Mouse (Mus musculus): ENCODE measurements around the gene Dab2ip.

Dab2ip gene

GRCm38 (mm10) chr2:35716175-35716574 is 158.1 kb downstream of the Dab2ip start:
- DNase-seq (ENCODE audit: low spot score), result no peak

DNA sequence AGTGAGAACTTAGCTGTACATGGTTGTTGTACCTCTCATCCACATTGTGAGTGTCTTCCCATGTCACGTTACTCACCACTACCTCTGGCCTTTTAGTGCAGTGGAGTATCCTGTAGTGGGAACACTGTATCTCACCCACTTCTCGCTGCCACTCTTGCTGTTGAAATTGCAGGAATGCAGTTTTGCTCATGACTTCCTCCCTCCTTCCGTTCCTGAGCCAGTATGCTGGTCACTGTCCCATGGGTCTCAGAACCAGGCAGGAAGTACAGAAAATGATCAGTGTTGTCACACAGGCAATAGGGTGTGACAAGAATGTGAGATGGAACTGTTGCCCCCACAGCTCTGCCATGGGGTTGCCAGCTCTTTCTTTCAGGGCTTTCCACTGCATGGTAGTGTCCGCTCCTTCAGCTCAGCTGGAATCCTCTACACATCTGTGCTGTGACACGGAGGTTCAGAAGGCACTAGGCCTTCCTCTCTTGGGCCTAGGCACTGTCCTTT is 160.0 kb downstream of the Dab2ip start:
- DNase-seq (ENCODE audit: low spot score), result no peak

DNA sequence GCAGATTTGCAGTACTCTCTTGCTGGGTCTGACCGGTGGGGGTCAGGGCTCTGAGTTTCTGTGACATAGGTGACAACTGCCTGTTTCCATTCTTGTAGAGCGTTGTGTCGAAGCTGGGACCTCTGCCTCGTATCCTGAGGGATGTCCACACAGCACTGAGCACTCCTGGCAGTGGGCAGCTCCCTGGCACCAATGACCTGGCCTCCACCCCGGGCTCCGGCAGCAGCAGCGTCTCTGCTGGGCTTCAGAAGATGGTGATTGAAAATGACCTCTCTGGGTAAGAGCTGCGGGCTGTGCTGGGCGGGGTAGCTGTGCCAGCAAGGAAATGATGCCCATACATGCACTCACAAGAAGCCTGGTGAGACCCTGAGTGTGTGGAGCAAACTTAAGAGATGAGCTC is 160.6 kb downstream of the Dab2ip start:
- no peak for DNase-seq (ENCODE audit: low spot score)

GRCm38 (mm10) chr2:35719230-35720005 is 161.4 kb downstream of the Dab2ip start:
- no peak for DNase-seq (ENCODE audit: low spot score)

DNA sequence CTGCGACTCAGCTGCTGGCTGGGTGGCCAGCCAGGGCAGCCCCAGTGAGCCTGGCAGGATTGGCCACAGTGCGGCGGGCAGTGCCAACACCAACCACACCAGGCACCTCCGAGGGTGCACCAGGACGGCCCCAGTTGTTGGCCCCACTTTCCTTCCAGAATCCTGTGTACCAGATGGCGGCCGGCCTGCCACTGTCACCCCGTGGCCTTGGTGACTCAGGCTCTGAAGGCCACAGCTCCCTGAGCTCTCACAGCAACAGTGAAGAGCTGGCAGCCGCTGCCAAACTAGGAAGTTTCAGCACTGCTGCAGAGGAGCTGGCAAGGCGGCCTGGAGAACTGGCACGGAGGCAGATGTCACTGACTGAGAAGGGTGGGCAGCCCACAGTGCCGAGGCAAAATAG is 162.0 kb downstream of the Dab2ip start:
- peak; percentile 71 for DNase-seq (ENCODE audit: low spot score)

- DNase-seq (ENCODE audit: low spot score), result no peak
Observed at GRCm38 (mm10) chr2:35720550-35720949, 162.5 kb downstream of the Dab2ip start.

DNA sequence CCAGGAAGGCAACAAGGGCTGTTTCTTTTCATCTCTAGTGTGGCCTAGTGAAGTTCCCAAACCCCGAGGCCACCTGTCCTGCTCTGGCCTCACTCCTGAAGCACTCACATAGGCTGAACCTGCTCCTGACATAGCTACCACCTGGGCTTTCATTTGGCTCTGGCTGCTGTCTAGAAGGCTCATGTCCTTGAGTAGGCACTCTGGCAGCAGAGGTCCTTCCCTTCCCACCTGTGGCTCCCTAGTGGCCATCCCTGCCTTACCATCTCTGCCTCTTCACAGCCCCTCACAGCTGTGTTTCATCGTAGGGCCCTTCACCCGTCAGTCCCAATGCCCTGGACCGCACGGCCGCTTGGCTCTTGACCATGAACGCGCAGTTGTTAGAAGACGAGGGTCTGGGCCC is 162.9 kb downstream of the Dab2ip start:
- no peak for DNase-seq (ENCODE audit: low spot score)

- no peak for DNase-seq (ENCODE audit: low spot score)
Observed at GRCm38 (mm10) chr2:35722821-35723220, 164.8 kb downstream of the Dab2ip start.

GRCm38 (mm10) chr2:35723267-35723666 is 165.2 kb downstream of the Dab2ip start:
- no peak for DNase-seq (ENCODE audit: low spot score)

GRCm38 (mm10) chr2:35723691-35724090 is 165.6 kb downstream of the Dab2ip start:
- DNase-seq (ENCODE audit: low spot score), result no peak

DNA sequence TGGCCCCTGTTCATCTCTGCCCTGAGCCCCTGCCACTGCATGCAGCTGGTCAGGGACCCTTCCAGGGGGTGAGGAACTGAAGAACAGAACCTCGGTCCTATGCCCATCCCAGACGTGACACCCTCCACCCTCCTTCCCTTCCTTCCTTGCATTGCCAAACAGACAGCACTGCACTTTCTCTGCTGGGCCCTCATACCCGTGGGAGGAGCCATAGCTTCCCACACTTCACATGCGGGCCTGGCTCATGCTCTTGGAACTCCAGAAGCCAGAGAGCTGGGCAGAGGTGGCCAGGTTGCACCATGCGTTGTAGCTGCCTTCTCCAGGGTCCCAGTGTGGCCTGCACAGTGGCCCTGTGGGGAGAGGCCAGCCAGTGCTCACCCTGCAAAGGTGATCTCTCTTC is 170.6 kb downstream of the Dab2ip start:
- DNase-seq (ENCODE audit: low spot score), result no peak

GRCm38 (mm10) chr2:35729077-35730065 is 171.3 kb downstream of the Dab2ip start:
- DNase-seq (ENCODE audit: low spot score), result no peak

DNA sequence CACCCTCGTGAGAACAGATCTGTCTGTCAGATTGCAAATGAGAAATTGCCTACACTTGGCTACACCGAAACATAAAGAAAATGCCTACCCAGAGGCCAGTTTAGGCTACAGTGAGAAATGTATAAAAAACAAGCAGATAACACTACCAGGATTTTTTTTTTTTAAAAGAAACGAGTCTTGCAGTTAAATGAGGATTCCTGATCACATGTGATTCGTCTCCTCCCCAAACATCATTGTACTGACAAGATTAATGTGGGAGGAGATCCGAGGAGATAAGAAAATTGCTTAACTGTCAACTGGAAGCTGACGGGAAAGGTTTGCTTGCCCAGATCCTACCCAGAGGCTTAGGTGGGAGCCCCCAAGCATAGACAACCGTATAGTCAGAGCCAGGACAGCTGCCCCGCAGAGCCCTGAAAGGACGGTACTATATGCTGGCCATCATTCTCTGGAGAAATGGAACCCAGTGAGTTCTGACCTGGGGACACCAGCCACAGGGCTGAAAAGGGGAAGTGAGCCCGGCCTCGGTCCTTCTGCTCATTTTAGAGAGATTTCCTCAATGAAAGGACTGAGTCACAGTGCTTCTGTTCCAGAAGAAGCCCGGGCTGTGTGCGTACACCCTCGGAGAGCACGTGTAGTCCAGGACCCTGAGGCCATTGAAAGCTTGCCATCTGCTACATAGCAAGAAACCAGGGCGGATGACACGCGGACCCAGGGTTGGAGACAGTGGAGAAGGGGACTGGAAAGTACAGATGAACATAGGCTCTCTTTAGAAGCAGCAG is 173.8 kb downstream of the Dab2ip start:
- no peak for DNase-seq (ENCODE audit: low spot score)

DNA sequence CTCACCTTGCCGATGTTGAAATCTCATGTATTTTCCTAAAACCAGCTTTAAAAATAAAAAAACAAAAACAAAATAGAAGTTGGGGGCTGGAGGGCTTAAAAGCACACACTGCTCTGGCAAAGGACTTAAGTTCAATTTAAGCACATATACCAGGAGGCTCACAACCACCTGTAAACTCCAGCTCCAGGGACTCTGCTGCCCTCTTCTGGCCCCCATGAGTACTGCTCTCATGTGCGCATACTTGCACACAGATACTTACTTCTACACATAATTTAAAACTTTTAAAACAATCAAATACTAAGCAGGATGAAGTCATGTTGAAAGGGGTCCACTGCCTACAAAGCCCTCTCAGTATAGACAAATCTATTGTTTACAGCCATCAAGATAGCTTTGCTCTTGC is 176.9 kb downstream of the Dab2ip start:
- DNase-seq (ENCODE audit: low spot score), result no peak

DNA sequence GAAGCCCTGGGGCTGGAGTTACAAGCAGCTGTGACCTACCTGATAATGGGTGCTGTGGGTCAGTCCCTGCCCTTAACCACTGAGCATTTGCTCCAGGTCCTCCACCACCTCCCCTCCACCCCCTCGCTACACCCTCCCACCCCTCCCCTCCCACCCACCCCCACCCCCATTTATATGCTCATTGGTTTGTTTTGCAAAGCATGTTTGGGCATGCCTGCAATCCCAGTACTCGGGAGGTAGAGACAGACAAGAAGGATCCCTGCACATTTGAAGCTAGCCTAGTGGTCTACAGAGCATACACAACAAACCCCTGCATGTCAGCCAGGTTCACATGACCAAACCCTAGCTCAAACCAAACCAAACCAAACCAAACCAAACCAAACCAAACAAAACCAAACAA is 178.0 kb downstream of the Dab2ip start:
- no peak for DNase-seq (ENCODE audit: low spot score)

- DNase-seq (ENCODE audit: low spot score), result no peak
Observed at GRCm38 (mm10) chr2:35737467-35738027, 179.5 kb downstream of the Dab2ip start.

- DNase-seq (ENCODE audit: low spot score), result no peak
Observed at GRCm38 (mm10) chr2:35739669-35740254, 181.7 kb downstream of the Dab2ip start.

DNA sequence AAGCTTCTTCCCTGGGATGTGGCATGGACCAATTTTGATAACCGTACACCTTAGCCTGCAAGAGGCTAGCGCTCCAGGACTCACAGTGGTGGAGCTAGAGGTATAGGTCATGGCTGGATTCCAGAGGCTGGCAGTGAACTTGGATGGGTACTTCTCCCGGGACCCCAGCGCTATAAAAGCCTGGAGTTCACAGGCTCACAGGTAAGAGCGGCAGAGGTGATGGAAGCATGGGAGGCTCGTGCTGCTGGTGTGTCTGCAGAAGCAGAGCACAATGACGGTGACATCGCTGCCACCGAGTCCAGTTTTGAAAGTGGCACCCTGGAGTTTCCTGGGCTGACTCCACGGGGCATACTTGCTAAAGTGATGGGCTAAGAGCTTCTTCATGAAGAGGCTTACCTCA is 187.8 kb downstream of the Dab2ip start:
- no peak for DNase-seq (ENCODE audit: low spot score)

GRCm38 (mm10) chr2:35746638-35747037 is 188.6 kb downstream of the Dab2ip start:
- DNase-seq (ENCODE audit: low spot score), result no peak

GRCm38 (mm10) chr2:35747371-35748035 is 189.4 kb downstream of the Dab2ip start:
- DNase-seq (ENCODE audit: low spot score), result no peak

Data from testis, postnatal 14 days (tissue).